Mouse (Mus musculus) limb, embryonic 11.5 days (tissue): ENCODE results near the gene Dclk3. TPM values are rescaled to one million over a fixed set of nuclear protein-coding genes. Genes with fewer than 3 reads are reported as not detected.

ENCODE experiments used
- ATAC-seq: fragments of 200-750 bp; cut with Nextera tagmentation; 2 replicates; pipeline ENCODE4 v1.8.0; 2017; ENCODE audit warnings: low read depth; ENCODE audit not compliant: insufficient number of reproducible peaks, low FRiP score, low TSS enrichment
- DNase-seq: peaks from one replicate; pipeline ENCODE4 v3.0.0-alpha.2; 2015; ENCODE audit warnings: low spot score
- H3K27ac ChIP-seq: fragments of 300-500 bp; sonication (generic); replicated peaks from 2 replicates; pipeline ENCODE4 v1.5.1; 2014; ENCODE audit warnings: low read depth, mild to moderate bottlenecking, low read length
- H3K27me3 ChIP-seq: fragments of 300-500 bp; sonication (generic); 2 replicates; pipeline ENCODE4 v1.6.1; 2014; ENCODE audit warnings: mild to moderate bottlenecking, low read length, mixed read lengths; ENCODE audit not compliant: control insufficient read depth, insufficient read depth
- H3K36me3 ChIP-seq: fragments of 300-500 bp; sonication (generic); 2 replicates; pipeline ENCODE4 v1.6.1; 2014; ENCODE audit warnings: mild to moderate bottlenecking, low read length, moderate library complexity, mixed read lengths; ENCODE audit not compliant: control insufficient read depth, insufficient read depth
- H3K4me1 ChIP-seq: fragments of 300-500 bp; sonication (generic); 2 replicates; pipeline ENCODE4 v1.6.1; 2014; ENCODE audit warnings: low read length, mixed read lengths; ENCODE audit not compliant: control insufficient read depth, insufficient read depth
- H3K4me2 ChIP-seq: fragments of 300-500 bp; sonication (generic); 2 replicates; pipeline ENCODE4 v1.6.1; 2014; ENCODE audit warnings: low read depth, mild to moderate bottlenecking, moderate library complexity; ENCODE audit not compliant: severe bottlenecking
- H3K4me3 ChIP-seq: fragments of 300-500 bp; sonication (generic); 2 replicates; pipeline ENCODE4 v1.5.1; 2014; ENCODE audit warnings: low read depth, low read length
- H3K9ac ChIP-seq: fragments of 300-500 bp; sonication (generic); 2 replicates; pipeline ENCODE4 v1.6.1; 2014; ENCODE audit warnings: mild to moderate bottlenecking, low read length
- H3K9me3 ChIP-seq: fragments of 300-500 bp; sonication (generic); 2 replicates; pipeline ENCODE4 v1.6.1; 2016; ENCODE audit warnings: low read length; ENCODE audit not compliant: control insufficient read depth
- WGBS: fragments of 180-500 bp; shearing (Covaris S2); extraction: QIAGEN DNeasy Blood & Tissue Kit; methylation state at CpG from one replicate; pipeline ENCODE4 v1.1.7; 2014; 5-methylcytosine and 5-hydroxymethylcytosine counted together
- polyA plus RNA-seq: library from polyadenylated mRNA; unstranded; fragments of >200 nt; fragmentation: Nextera tagmentation; extraction: Ambion mirVana; gene quantifications from 2 replicates; pipeline ENCODE4 v1.2.1, GENCODE M21; 2014

Gene Dclk3
- polyA plus RNA-seq, 1 experiment from 2014 or later = 0.25 TPM

GRCm38 (mm10) chr9:111506075-111506474, 67.2 kb downstream of the Dclk3 start:
- no peak overlapping the region for H3K27ac ChIP-seq

GRCm38 (mm10) chr9:111514586-111515473, 75.9 kb downstream of the Dclk3 start:
- no peak overlapping the region for H3K4me2 ChIP-seq
- H3K9me3 ChIP-seq = no peaks in the 10 kb centered on the region
- WGBS = 83% methylated on average over 15 of the region's 15 CpGs
- no peaks in the 10 kb centered on the region for H3K27me3 ChIP-seq
- no peak overlapping the region for H3K27ac ChIP-seq
- no peaks in the 10 kb centered on the region for H3K36me3 ChIP-seq
- H3K4me1 ChIP-seq = no peaks in the 10 kb centered on the region
- no peak overlapping the region for H3K4me3 ChIP-seq
- DNase-seq (no peak), ATAC-seq (no peak)
- H3K9ac ChIP-seq = no peak overlapping the region

More at GRCm38 (mm10) chr9:111506075-111506474, 67.2 kb downstream of the Dclk3 start:
- H3K27me3 ChIP-seq = no peaks in the 10 kb centered on the region
- H3K4me1 ChIP-seq = no peaks in the 10 kb centered on the region
- 38% methylated on average over 3 of the region's 3 CpGs for WGBS
- no peaks in the 10 kb centered on the region for H3K9me3 ChIP-seq
- DNase-seq = no peak
- no peak for ATAC-seq
- H3K4me3 ChIP-seq = no peak overlapping the region
- H3K4me2 ChIP-seq = no peak overlapping the region
- no peaks in the 10 kb centered on the region for H3K36me3 ChIP-seq
- no peak overlapping the region for H3K9ac ChIP-seq

GRCm38 (mm10) chr9:111515536-111515935, 76.7 kb downstream of the Dclk3 start:
- DNase-seq (no peak), ATAC-seq (no peak)
- H3K27ac ChIP-seq = no peak overlapping the region
- WGBS = 83% methylated on average over 3 of the region's 3 CpGs
- H3K4me2 ChIP-seq = no peak overlapping the region
- H3K4me1 ChIP-seq = no peaks in the 10 kb centered on the region
- no peak overlapping the region for H3K4me3 ChIP-seq
- no peaks in the 10 kb centered on the region for H3K36me3 ChIP-seq
- no peak overlapping the region for H3K9ac ChIP-seq
- H3K9me3 ChIP-seq = no peaks in the 10 kb centered on the region
- no peaks in the 10 kb centered on the region for H3K27me3 ChIP-seq

DNA sequence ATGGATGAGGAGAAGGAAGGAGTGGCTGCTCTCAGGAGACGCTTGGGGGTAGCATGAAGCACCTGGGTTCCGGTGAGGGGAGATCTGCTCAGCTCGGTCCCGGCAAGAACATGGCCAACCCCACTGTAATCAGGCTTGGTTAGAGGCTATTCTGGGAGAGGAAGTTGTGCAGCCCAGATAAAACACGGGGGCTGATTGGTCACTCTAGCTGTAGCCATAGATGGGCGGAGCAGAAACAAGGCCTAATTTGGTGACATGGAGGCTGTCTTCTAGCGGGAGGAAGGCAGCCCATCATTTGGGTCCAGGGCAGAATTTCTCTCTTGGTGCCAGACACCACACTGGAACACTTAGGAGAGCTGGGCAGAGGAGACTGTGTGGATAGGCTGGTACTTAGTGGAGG, 83.3 kb downstream of the Dclk3 start:
- no peak overlapping the region for H3K27ac ChIP-seq
- WGBS = 93% methylated on average over 7 of the region's 7 CpGs
- no peaks in the 10 kb centered on the region for H3K36me3 ChIP-seq
- H3K9me3 ChIP-seq = no peaks in the 10 kb centered on the region
- no peaks in the 10 kb centered on the region for H3K27me3 ChIP-seq
- no peak overlapping the region for H3K9ac ChIP-seq
- H3K4me1 ChIP-seq = no peaks in the 10 kb centered on the region
- ATAC-seq (no peak), DNase-seq (no peak)
- H3K4me3 ChIP-seq = no peak overlapping the region
- no peak overlapping the region for H3K4me2 ChIP-seq

DNA sequence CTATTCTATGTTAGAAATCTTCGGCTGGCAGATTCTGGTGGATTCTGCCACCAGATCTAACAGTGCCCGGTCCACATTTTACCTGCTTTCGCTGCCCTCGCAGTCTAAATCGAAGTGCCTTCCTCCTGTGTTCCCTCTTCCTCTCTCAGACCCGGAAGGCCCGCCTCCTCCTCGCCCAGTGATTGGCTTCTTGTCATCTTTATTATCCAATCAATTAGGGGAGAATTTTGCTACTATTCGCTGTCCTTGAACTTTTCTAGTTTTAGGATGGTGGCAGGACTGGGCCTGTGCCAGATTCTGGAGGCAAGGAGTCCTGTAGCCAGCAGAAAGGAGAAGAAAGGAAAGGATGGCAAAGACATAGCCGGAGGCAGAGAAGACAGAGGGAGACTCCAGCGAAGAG, 84.2 kb downstream of the Dclk3 start:
- H3K9ac ChIP-seq = no peak overlapping the region
- H3K4me3 ChIP-seq = no peak overlapping the region
- H3K9me3 ChIP-seq = no peaks in the 10 kb centered on the region
- H3K36me3 ChIP-seq = no peaks in the 10 kb centered on the region
- DNase-seq = no peak
- 91% methylated on average over 11 of the region's 11 CpGs for whole genome bisulfite sequencing
- ATAC-seq = no peak
- no peaks in the 10 kb centered on the region for H3K4me1 ChIP-seq
- no peak overlapping the region for H3K4me2 ChIP-seq
- no peak overlapping the region for H3K27ac ChIP-seq
- H3K27me3 ChIP-seq = no peaks in the 10 kb centered on the region

- Histone ChIP-seq H3K27me3 (no peaks in the 10 kb centered on the region), H3K36me3 (no peaks in the 10 kb centered on the region), H3K9me3 (no peaks in the 10 kb centered on the region), H3K4me1 (no peaks in the 10 kb centered on the region), H3K9ac (no peak overlapping the region), H3K27ac (no peak overlapping the region), H3K4me3 (no peak overlapping the region), H3K4me2 (no peak overlapping the region)
- no peak for DNase-seq
- WGBS = 94% methylated on average over 3 of the region's 3 CpGs
- ATAC-seq = no peak
These were observed 85.0 kb downstream of the Dclk3 start for GRCm38 (mm10) chr9:111523871-111524270.

GRCm38 (mm10) chr9:111534744-111535423, 96.0 kb downstream of the Dclk3 start:
- Histone ChIP-seq H3K27ac (no peak overlapping the region), H3K4me2 (no peak overlapping the region), H3K4me3 (no peak overlapping the region), H3K9me3 (no peaks in the 10 kb centered on the region), H3K27me3 (no peaks in the 10 kb centered on the region), H3K36me3 (no peaks in the 10 kb centered on the region), H3K4me1 (no peaks in the 10 kb centered on the region), H3K9ac (no peak overlapping the region)
- DNase-seq (no peak), ATAC-seq (no peak)
- WGBS = 42% methylated on average over 7 of the region's 7 CpGs

GRCm38 (mm10) chr9:111535445-111536064, 96.7 kb downstream of the Dclk3 start:
- no peaks in the 10 kb centered on the region for H3K9me3 ChIP-seq
- no peaks in the 10 kb centered on the region for H3K4me1 ChIP-seq
- H3K4me2 ChIP-seq = no peak overlapping the region
- WGBS = 79% methylated on average over 8 of the region's 8 CpGs
- H3K36me3 ChIP-seq = no peaks in the 10 kb centered on the region
- H3K4me3 ChIP-seq = no peak overlapping the region
- no peak overlapping the region for H3K27ac ChIP-seq
- DNase-seq (no peak), ATAC-seq (no peak; the same call in 1 of the 2 replicates)
- H3K27me3 ChIP-seq = no peaks in the 10 kb centered on the region
- H3K9ac ChIP-seq = no peak overlapping the region
